45 mouse cellular contexts compared by ENCODE assay signal in genomic region chr14:54267966-54268365, GRCm38 (mm10). TPM values are rescaled to one million over a fixed set of nuclear protein-coding genes. Genes with fewer than 3 reads are reported as not detected.
"Had no signal": no experiment of that assay in that cellular context is flagged by ENCODE, and none has a peak within 500 bp of the region (broad histone marks: within the 10 kb centered on the region; RNA-seq: fewer than 3 reads in every experiment).

No protein-coding gene starts in this region.

- H3K4me3 ChIP-seq: limb, embryonic 12.5 days; limb, embryonic 13.5 days; liver, embryonic 12.5 days; liver, embryonic 13.5 days; liver, embryonic 15.5 days; lung, embryonic 15.5 days; megakaryocyte, embryonic 14.5 days; midbrain, embryonic 10.5 days; midbrain, embryonic 12.5 days; midbrain, embryonic 13.5 days; midbrain, embryonic 15.5 days; myocyte; neural tube, embryonic 12.5 days; neural tube, embryonic 13.5 days had no signal

- DNase-seq: left cerebral cortex, postnatal 4 days; liver; liver, embryonic 13.5 days; liver, postnatal 0 days; lung, adult 18-20 months; lung, adult 2 months; lung, embryonic 14.5 days; lung, postnatal 10 days; lung, postnatal 14 days; lung, postnatal 36 days; lung, postnatal 4 days; midbrain, embryonic 14.5 days had no signal

- ATAC-seq: liver, embryonic 12.5 days; liver, postnatal 0 days; lung, postnatal 0 days; midbrain, embryonic 13.5 days; midbrain, embryonic 15.5 days; midbrain, embryonic 16.5 days had no signal

- H3K36me3 ChIP-seq: midbrain, embryonic 15.5 days had no signal

- H3K27me3 ChIP-seq: limb, embryonic 12.5 days; limb, embryonic 13.5 days; liver, embryonic 12.5 days; liver, embryonic 13.5 days; liver, embryonic 15.5 days; lung, embryonic 15.5 days; megakaryocyte, embryonic 14.5 days; midbrain, embryonic 12.5 days; midbrain, embryonic 13.5 days; midbrain, embryonic 15.5 days; neural tube, embryonic 12.5 days; neural tube, embryonic 13.5 days had no signal

- H3K9me3 ChIP-seq: limb, embryonic 12.5 days; limb, embryonic 13.5 days; liver, embryonic 12.5 days; liver, embryonic 13.5 days; liver, embryonic 15.5 days; lung, embryonic 15.5 days; megakaryocyte, embryonic 14.5 days; midbrain, embryonic 10.5 days; midbrain, embryonic 12.5 days; midbrain, embryonic 13.5 days; midbrain, embryonic 15.5 days; neural tube, embryonic 12.5 days; neural tube, embryonic 13.5 days had no signal

- H3K4me1 ChIP-seq: limb, embryonic 12.5 days; limb, embryonic 13.5 days; liver, embryonic 12.5 days; liver, embryonic 13.5 days; liver, embryonic 15.5 days; lung, embryonic 15.5 days; megakaryocyte, embryonic 14.5 days; midbrain, embryonic 15.5 days; neural tube, embryonic 12.5 days; neural tube, embryonic 13.5 days had no signal

- H3K4me2 ChIP-seq: limb, embryonic 12.5 days; limb, embryonic 13.5 days; liver, embryonic 11.5 days; liver, embryonic 12.5 days; liver, embryonic 13.5 days; liver, embryonic 15.5 days; lung, embryonic 14.5 days; lung, embryonic 15.5 days; midbrain, embryonic 11.5 days; midbrain, embryonic 12.5 days; midbrain, embryonic 13.5 days; midbrain, embryonic 15.5 days; neural tube, embryonic 12.5 days; neural tube, embryonic 13.5 days had no signal

- H3K9ac ChIP-seq: limb, embryonic 12.5 days; limb, embryonic 13.5 days; liver, embryonic 12.5 days; liver, embryonic 13.5 days; liver, embryonic 14.5 days; liver, embryonic 15.5 days; liver, postnatal 0 days; lung, embryonic 14.5 days; lung, embryonic 15.5 days; midbrain, embryonic 12.5 days; midbrain, embryonic 13.5 days; midbrain, embryonic 15.5 days; neural tube, embryonic 12.5 days; neural tube, embryonic 13.5 days had no signal

- H3K27ac ChIP-seq: limb, embryonic 12.5 days; limb, embryonic 13.5 days; liver, embryonic 12.5 days; liver, embryonic 13.5 days; liver, embryonic 14.5 days; liver, embryonic 15.5 days; lung, embryonic 15.5 days; macrophage; midbrain, embryonic 10.5 days; midbrain, embryonic 12.5 days; midbrain, embryonic 13.5 days; midbrain, embryonic 15.5 days; neural tube, embryonic 12.5 days; neural tube, embryonic 13.5 days had no signal

RNA-seq across cellular contexts. Expression of gene Olfr49, which starts 16.8 kb away (rescaled TPM):
- total RNA-seq: left cerebral cortex, postnatal 10 days; left cerebral cortex, postnatal 14 days; left cerebral cortex, postnatal 25 days; left cerebral cortex, postnatal 36 days; left cerebral cortex, postnatal 4 days; liver, adult 2 months; megakaryocyte progenitor cell, adult 5-6 weeks; megakaryocyte-erythroid progenitor cell, adult 5-6 weeks; midbrain, postnatal 0 days; monocyte, adult 5-6 weeks had no signal
- polyA plus RNA-seq: limb, embryonic 11.5 days; limb, embryonic 12.5 days; limb, embryonic 13.5 days; limb, embryonic 14.5 days; liver, adult 2 months; liver, embryonic 11.5 days; liver, embryonic 12.5 days; liver, embryonic 13.5 days; liver, embryonic 14.5 days; liver, embryonic 15.5 days; liver, embryonic 16.5 days; liver, postnatal 0 days; lung, adult 2 months; lung, embryonic 14.5 days; lung, embryonic 15.5 days; lung, embryonic 16.5 days; macrophage; midbrain, embryonic 10.5 days; midbrain, embryonic 11.5 days; midbrain, embryonic 12.5 days; midbrain, embryonic 13.5 days; midbrain, embryonic 14.5 days; midbrain, embryonic 15.5 days; midbrain, embryonic 16.5 days; midbrain, postnatal 0 days; myocyte; neural tube, embryonic 11.5 days; neural tube, embryonic 12.5 days; neural tube, embryonic 13.5 days had no signal
